Mouse (Mus musculus) CD4-positive helper T cell, adult 2 months (primary cell): ENCODE measurements around the gene Pold2.
A peak's percentile ranks its signal among the peaks of the same experiment; 100 is the strongest.

ENCODE experiments used
- DNase-seq: peaks from one replicate; pipeline ENCODE4 v3.0.0-alpha.2; 2012; ENCODE audit warnings: low read depth, missing footprints, low spot score

Gene Pold2

DNA sequence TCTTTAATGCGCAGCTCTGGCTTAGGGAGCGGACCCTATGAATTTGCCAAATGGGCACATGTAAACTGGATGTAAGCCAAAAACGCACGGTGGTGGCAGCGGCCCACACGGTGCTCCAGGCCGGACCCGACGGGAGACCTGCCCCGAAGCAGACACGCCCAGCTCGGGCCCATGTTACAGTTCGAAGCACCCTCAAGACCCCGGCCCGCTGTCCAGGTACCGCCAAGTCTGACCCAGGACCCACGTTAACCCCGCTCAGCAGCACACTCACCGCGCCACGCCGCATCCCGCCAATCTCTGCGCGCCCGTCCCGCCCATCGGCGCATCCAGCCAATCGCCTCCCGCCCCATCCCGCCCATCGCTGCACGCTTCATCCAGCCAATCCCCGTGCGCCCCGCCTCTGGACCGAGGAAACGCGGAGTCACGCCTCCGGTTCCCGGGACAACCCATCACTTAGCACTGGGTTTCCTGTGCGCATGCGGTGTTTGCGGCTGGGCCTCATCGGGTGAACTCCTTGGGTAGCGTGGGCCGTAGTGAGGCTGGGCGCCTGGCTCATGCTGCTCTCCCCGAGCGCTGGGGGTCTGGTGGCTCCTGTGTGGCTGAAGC is at the start of gene Pold2:
Pold2 (minus strand) TSS at position 372 of the 606 bp plus-strand sequence.
- peak; percentile 99 for DNase-seq

DNA sequence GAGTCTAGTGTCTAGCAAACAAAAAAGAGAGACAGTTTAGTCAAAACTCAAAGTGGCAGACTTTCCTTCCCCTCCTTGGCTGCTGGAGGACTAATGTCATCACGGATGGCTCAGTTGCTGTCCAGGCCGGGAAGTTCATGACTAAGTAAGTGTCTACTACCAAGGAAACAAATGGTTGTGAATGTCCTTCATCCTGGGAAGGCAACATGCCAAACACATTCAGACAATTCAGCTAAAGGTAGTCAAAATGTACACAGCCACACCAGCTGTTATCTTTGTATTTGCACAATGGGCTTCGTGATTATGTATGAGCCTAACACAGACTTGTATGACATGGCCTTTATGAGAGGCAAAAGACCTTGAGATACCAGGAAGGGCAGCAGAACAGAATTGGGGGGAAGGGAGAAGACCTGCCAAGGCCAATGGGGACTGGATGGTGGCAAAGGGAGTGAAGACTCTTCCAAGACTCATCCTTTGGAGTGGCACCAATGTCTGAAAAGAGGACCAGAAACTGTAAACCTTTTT is 48.7 kb upstream of the Pold2 start:
- no peak for DNase-seq

DNA sequence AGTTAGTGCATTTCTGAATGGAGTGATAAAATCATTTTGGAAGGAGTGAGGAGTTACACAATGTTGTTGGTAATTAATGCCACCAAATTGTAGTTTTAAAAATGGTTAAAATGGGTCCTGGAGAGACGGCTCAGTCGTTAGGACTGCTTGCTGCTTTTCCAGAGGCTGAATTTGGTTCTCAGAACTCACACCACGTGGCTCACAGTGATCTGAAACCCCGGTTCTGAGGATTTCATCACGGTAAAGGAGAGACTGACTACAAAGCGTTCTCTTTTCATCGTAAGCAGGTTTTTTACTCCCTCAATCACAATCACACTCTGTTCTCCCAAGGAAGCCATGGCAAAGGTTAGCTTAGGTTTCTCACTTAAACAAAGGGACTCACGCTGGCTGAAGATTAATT is 46.6 kb upstream of the Pold2 start:
- DNase-seq: no peak

DNA sequence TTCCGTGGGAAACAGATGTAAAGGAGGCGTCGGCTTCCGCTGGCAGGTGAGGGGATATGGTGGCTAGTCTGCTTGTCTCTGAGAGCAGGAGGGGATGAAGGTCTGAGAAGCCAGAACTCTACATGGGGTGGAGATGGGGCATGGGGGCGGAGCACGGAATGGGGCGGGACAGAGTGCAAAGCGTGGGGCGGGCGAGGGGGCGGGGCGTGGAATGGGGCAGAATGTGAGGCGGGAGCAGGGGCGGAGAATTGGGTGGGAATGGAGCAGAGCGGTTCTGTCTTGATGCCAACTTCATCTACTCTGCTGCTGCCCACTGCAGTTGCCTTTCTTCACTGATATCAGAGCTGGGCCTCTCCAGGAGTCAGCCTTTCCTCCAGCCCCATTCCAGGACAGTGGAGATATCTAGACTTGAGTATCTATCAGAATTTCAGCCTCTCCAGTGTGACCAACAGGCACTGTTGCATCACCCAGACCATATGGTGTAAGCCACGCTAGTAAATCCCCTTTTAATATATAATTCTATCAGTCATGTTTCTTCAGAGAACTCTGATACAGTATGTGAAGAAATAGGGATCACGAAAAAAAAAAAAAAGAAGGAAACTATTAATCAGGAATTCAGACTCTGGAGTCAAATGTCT is 42.4 kb upstream of the Pold2 start:
- peak; percentile 30 for DNase-seq

DNA sequence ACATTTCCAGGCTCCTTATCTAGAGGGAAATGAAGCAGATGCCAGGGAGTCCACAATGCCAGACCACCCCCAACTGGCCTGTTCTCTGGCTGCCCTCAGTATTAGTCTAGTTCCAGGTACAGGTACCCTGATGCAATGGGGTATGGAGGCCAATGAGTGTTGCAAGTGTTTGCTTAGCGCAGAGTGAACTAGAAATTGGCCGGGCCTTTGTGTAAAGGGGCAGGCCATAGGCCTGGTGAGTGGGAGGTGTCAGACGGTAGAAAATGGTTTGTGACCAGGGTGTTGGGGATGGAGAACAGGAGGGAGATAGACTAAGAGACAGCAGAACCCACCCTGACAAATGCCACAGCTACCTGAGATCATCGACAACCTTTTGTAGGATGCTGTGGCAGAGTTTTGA is 41.5 kb upstream of the Pold2 start:
- DNase-seq: no peak

DNA sequence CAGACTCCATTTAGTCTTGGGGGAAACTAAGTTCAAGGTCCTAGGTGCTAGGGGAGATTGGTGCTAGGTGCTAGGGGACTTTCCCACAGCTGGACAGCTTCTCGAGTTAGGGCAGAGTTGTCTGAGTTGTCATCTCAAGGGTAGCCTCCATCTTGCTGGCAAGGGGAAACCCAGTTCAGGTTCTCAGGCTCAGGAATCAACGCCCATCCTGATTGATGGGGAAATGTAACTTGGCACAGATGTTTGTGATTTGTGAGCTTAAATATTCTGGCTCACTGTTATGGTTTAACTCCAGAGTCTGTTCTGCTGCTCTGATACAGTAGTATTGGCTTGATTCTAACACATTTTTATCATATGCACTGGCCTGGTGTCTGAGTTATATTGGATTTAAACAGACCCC is 40.0 kb upstream of the Pold2 start:
- DNase-seq: no peak

DNA sequence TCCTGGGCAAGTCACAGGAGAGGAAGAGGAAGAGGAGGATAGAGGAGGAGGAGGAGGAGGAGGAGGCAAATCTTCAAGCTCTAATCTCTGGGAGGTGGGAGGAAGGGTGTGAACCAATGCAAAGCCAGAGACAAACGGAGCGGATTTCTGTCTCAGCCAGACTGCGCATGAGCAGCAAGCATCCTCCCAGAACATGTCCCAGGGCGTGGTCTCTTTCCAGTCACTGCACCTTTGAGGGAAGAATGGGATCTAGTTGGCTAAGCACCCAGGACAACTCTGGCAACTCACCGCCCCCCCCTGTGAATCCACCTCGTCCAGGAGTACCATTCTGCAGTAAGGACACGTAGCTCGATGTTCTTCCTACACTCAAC is 38.1 kb upstream of the Pold2 start:
- DNase-seq: no peak

DNA sequence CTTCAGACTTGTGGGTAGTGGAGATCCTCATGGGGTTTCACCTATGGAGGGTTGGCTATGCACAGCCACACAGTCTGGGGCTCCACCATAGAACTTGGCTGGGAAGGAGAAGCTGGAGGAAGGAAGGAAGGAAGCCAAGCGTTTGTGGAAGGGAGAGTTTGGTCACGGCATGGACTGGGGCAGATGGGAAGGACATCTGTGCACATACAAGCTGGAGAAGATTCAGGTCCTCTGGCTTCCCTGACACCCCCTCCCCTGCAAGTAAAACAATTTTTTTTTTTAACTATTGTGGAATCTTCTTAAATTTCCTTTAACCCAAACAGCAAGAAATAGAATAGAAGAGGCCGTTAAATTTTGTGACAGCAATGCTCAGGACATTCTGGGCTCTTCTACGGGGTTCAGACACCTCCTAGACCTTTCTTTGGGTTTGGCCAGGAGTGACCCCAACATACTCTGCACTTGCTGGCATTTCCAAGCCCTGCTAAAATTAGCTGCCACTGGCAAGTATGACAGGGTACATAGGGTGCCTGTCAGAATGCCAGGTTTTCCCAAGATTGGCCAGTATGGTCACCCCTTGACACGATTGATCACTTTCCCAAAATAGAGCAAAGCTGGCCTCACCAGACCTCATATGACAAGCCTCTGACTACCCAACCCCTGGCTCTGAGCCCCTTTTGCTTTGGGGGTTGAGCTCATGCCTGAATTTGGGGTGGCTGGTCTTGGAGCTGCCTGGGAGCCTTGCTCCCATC is 37.5 kb upstream of the Pold2 start:
- DNase-seq: no peak

DNA sequence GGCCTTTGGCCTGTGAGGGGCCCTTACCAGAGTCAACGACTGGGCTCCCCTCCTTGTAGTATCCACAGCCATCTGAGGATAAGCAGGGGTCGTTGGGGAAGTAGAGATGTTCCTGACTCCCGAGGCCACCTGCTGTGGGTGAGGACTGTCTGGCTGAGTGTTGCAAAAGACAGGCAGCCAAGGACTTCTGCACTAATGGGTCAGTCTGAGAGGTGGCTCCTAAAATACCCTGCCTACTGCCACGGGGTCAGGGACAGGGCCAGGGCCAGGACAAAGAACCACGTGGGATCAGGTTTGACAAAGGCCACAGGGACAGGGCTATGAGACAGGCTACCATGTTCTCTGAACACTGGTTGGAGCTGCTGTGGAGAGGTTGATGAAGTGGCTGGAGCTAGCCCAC is 36.8 kb upstream of the Pold2 start:
- DNase-seq: no peak

DNA sequence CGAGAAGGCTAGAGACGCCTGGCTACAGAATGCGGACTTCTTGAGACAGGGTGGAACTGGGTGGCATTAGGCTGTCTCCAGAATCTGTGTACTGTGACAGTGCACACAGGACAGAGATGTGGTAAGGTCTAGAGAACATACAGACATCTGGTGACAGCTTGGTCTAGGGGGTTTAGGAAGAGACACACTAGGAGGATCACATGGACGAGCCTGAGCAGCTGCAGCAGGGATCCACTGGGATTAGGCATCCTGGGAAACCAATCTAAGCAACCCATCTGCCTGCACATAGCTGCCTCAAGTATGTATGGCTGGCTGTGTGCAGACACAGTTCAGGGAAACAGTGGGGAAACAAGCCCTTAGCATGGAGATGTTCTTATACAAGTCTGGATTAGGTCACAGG is 35.8 kb upstream of the Pold2 start:
- DNase-seq: no peak

DNA sequence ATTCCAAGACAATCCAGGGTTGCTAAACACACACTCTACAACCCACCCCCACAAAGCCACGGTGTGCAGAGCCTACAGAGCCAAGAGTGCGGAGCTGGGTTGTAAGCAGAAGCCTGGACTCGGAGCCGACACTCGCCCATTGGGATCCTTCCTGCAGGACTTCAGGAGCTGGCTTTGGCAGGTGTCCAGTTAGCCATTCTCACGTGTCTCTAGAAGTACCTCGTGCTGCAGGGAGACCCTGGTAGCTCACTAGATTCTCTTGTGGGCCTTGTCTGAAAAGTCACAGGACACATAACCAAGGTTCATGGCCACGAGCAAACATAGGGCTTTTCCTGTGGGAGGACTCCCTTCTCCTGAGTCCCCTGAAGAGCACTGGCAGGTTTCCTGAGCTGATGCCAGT is 35.2 kb upstream of the Pold2 start:
- no peak for DNase-seq

DNA sequence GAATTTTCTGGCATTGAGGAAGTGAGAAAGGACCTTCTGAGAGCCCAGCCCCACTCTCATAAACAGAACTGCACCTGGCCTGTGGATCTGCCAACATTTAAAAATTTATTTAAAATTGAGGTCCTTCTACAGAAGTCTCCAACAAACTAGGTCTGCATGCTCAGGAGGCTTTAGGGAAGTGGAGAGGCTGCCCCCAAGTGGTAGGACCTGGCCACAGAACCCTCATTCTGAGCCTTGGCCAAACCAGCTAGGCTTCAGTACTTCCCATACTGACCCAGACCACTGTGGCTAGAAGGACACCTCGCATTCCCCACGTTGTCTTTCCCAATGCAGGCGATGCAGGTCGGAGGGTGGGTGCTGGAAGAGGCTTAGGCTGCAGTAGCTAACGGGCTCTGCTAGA is 34.5 kb upstream of the Pold2 start:
- peak; percentile 21 for DNase-seq

DNA sequence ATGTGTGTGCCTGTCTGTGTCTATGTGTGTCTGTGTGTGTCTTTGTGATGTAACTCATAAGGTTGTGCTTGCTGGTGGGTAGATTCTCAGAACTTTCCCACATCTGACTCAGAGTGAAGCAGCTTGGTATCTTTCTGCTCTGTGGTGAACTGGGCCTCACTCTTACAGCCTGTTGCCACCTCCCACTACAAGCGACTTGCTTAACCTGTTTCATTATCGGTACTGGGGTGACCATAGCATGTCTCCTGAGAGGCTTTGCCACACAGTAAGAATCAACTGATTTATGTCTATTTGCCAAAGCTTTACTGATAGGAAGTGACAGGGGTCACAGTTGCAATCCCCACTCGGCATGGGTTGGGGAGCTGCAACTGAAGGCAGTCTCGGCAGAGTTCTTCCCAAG is 30.6 kb upstream of the Pold2 start:
- DNase-seq: no peak

DNA sequence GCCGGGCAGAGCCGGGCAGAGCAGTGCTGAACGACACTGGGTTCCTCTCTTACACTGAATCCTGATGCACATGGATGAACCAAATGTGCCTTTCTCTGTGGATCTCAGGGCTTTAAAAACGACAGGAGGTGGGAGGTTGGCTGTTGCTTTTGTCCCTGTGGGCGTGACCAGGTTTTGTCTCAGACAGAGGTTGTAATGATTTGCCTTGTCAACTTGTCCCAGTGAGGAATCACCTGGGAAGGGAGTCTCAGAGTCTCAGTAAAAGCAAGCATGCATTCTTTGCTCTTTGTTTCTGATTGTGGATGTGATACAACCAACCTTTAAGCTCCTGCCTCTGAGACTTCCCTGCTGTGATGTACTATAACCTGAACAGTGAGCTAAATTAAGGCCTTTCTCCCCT is 29.0 kb upstream of the Pold2 start:
- no peak for DNase-seq

DNA sequence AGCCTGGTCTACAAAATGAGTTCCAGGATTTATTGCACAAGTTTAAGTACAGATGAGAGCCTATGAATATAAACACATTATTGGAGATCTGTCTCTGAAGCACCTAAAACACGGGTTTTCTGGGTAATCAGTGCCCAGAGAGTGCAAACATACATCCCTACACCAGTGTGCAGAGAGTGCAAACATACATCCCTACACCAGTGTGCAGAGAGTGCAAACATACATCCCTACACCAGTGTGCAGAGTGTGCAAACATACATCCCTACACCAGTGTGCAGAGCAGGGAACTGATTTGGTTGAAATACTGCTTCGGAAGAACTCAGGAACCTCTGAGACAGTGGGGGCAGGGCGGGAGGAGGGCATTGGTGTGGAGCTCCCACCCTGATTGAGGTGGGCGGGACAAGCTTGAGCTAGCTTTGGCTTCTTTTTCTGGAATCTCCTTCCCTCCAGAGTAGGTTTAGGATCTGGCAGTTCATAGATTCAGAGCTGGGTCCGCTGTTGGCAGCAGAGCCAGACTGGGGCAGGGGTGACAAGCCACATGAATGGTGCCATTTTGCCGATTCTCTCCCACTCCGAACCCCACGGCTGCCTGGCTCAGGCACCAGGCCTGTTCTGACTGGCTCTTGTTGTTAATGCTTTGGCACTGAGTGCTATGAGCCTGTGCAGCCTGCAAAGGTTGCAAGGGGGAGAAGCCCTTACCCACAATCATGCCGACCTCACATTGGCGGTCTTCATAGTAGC is 27.9 kb upstream of the Pold2 start:
- DNase-seq: no peak

DNA sequence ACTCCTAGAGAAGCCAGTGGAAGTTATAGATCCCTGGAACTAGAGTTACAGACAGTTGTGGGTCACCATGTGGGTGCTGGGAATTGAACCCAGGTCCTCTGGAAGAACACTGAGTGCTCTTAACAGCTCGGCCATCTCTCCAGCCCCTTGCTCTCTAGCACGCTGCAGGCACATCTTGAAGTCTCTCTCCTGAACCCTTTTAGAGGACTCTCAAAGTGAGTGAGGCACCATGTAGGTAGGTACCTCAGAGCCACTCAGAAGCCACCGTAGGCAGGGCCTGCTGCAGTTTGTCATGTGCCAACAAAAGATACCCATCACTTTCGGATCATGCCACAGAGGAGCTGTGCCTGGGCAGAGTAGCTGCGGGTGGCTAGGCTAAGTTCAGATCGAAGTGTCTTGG is 26.8 kb upstream of the Pold2 start:
- no peak for DNase-seq

DNA sequence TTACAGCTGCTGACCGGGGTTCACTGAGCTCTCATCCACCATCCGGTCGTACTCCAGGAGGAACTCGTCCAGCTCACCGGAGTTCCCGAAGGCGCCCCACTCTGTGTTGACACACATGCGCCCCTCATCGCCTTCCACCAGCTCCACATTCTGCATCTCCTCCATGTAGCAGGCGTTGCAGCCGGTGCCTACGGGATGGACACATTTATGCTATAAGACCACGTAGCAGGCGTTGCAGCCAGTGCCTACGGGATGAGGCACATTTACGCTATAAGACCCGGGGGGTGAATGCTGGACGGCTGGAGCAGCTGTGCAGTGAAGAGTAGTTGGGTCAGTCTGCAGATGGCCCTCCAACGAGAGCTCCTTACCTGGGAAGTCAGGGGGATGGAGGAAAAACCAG is 26.3 kb upstream of the Pold2 start:
- DNase-seq: no peak

DNA sequence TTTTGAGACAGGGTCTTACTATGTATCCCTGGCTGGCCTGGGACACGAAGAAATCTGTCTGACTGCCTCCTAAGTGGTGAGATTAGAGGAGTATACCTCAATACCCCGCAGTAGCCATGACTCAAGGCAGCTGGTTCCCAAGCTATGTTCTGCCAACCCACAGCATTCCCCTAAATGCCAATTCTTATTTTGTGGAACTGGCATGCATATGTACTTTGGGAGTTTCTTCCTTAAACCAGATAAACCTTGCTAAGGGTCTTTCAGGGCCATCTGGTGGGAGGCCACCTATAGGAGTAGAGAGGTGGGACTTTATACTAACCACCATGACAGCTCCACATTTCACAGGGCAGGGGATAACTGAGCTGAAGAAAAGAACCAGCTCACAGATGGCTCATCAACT is 25.8 kb upstream of the Pold2 start:
- no peak for DNase-seq

DNA sequence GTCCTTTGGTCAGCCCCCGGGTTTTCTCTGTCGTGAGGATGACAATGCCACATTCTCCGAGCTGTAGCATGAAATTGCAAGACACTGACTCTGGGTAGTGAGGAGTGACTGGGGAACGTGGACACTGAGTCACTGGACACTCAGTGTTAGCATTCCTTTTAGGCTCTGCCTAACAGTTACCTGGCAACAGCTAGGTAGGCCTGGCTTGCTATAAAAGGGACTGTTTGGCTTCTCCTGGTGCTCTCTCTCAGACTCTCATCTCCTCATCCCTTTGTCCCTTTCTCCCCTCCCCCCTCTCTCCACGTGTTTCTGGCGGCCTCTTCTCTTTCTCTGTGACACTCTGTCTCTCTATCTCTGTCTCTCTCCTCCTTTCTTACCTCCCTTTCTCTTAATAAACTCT is 24.3 kb upstream of the Pold2 start:
- DNase-seq: no peak

DNA sequence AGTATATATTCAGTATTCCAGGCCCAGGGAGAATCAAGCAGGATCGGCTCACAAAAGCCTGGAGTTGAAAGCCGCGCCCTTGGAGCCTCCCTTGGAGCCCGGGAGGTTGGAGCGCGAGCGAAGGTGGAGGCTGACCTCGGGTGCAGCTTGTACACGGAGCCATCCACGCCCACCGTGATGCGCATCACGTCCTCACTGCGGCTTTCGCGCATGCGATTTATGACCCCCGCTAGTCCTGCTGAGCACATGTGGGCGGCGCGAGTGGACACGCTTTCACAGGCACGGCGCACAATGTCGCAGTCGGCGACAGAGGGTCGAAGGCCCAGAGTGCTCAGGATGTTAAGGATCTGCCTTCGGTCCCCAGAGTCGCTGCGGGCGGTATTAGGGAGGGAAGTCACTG is 23.9 kb upstream of the Pold2 start:
- no peak for DNase-seq

DNA sequence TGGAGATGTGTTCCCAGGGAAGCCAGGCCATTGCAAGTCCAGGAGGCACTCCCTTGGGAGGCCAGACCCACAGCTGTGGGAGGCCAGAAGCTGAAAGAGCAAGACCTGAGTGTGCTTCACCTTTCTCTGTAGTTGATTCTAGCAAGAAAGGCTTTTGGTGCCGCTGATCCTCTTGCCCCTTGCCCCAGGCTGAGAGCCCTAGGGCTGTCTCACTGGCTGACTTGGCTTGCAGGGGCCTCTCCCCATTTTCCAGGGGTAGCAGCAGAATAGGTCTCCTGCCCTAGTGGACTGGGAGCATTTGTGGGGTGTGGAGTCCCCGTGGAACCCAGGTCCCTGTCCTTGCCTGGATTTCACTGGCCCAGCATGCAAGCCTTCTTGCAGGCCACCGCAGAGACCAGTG is 23.2 kb upstream of the Pold2 start:
- DNase-seq: no peak

DNA sequence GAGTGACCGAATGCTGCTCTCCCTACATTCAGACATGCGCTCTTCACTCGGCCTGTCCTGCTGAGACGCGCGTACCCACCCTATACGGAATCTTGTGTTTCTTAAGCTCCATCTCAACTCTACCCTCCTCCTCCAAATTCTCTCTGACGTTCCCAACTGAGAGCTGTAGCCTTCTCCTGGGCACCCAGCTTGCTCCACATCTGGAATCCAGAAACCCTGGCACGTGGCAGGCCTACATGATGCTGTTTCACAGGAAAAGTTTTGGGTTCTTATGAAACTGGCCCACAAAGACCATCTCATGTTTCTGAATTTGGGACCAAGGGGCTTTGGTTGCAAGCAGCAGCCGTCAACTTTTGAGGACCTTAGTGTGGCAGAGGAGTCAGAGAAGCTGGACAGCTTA is 21.2 kb upstream of the Pold2 start:
- no peak for DNase-seq
